Mouse (Mus musculus): ENCODE results near the gene Furin. TPM values are rescaled to one million over a fixed set of nuclear protein-coding genes. Genes with fewer than 3 reads are reported as not detected.

Gene Furin
- total RNA-seq, 1 experiment from 2014 or later = 157 TPM

GRCm38 (mm10) chr7:80339793-80340628, 65.2 kb downstream of the Furin start:
- peak; percentile 98 for DNase-seq

GRCm38 (mm10) chr7:80339371-80339770, 65.9 kb downstream of the Furin start:
- DNase-seq = no peak

Other genes starting within 250 kb of the Furin start
- gene Sema4b, start 218.6 kb downstream of the Furin start, total RNA-seq (2021) = 68.9 and 70.0 TPM in 2 replicates
- gene Cib1, start 172.6 kb downstream of the Furin start, total RNA-seq (2021) = 62.4 and 68.2 TPM in 2 replicates
- gene Gdpgp1, start 172.6 kb downstream of the Furin start, total RNA-seq (2021) = 5.6 and 6.0 TPM in 2 replicates
- gene Ttll13, start 159.1 kb downstream of the Furin start, total RNA-seq (2021) = 0.57 and 2.1 TPM in 2 replicates
- 50.3 and 64.1 TPM in 2 replicates for gene Ngrn, start 144.2 kb downstream of the Furin start, total RNA-seq (2021)
- gene Vps33b, start 135.8 kb downstream of the Furin start, total RNA-seq (2021) = 23.9 and 29.9 TPM in 2 replicates
- 17.8 and 23.2 TPM in 2 replicates for gene Prc1, start 111.0 kb downstream of the Furin start, total RNA-seq (2021)
- gene Rccd1, start 81.0 kb downstream of the Furin start, total RNA-seq (2021) = 15.4 and 19.1 TPM in 2 replicates
- gene Unc45a, start 64.4 kb downstream of the Furin start, total RNA-seq (2021) = 47.0 and 49.5 TPM in 2 replicates
- gene Hddc3, start 62.3 kb downstream of the Furin start, total RNA-seq (2021) = 32.8 and 37.9 TPM in 2 replicates
- 92.6 and 109 TPM in 2 replicates for gene Man2a2, start 34.1 kb downstream of the Furin start, total RNA-seq (2021)
- gene Fes, start 17.5 kb downstream of the Furin start, total RNA-seq (2021) = 10.0 and 12.0 TPM in 2 replicates
- gene Blm, start 129.7 kb upstream of the Furin start, total RNA-seq (2021) = 6.6 and 10.5 TPM in 2 replicates